Mouse (Mus musculus) spleen, adult 18-20 months (tissue): Measurements from ENCODE around the gene Gm49340.
A peak's percentile ranks its signal among the peaks of the same experiment; 100 is the strongest.
"Not testable (repeated sequence)": the region's sequence is repeated elsewhere in the genome, so short reads cannot be mapped to it uniquely, and the experiment has no call there.

Source experiments
- DNase-seq, 2 experiments: peaks; one replicate each; pipeline ENCODE4 v3.0.0; 2022; ENCODE audit warnings: mixed read lengths in 2 of 2

Gene Gm49340

DNA sequence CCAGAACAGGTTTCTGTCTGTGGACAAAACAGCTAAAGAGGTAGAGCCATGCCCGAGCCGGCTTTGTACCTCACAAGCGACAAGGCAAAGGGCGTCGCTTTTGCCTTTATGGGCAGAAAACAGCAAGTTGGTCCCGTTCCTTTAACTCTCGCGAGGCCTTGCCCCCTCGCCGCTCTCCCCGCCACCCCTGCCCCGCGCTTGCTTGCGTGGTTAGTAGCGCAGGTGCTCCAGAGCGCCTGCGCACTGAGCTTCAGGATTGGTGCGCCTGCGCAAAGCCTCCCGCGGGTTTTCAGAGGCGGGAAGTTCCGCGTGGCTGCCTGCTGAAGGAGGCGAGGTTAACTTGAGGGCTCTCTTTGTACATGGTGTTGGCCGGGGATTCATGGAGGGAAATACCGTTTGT, at the start of gene Gm49340, which contains the start of the genes Aspa and Spata22:
TSS of gene Gm49340 (plus strand) at position 300 of the 400 bp plus-strand sequence.
TSS of gene Aspa (minus strand) at position 155 of the 400 bp plus-strand sequence.
TSS of gene Spata22 (plus strand) at position 300 of the 400 bp plus-strand sequence.
- DNase-seq = no peak

DNA sequence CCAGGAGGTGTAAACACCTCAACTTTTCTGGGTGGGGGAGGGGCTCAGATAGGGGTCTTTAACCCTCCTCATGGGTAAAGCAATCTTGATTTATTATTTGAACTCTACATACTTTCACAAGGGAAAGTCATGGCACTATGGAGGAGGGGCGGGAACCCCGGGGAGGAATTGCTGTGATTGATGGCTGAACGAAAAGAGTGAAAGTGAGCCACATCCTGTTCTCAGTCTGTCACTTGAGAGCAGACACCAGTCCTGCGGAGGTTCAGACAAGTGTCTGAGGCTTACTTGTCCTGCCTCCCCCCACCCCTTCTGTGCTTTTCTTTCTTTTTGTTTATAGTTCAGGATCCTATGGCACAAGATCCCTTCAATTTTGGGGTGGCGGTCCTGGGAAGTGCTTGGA, 48.8 kb upstream of the Gm49340 start:
- no peak for DNase-seq

DNA sequence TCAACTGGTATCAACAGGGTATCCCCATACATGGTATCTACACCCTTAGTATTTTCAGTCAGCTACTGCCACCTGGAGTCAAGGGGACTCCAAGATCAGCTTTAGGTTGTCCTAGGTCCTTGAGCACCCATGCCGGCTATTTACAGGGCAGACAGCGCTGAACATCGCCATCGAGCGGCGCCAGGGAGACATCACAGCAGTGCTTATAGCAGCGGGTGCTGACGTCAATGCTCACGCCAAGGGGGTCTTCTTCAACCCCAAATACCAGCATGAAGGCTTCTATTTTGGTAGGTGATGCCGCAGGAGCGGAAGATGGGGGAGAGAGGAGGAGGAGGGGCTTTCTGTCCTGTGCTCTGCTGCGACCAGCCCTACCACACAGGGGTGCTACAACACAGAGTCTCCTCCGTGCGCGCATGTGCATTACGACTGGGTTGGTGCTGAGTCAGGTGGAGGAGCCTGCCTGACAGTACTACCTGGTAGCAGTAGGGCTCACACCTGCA, 48.0 kb upstream of the Gm49340 start:
- peak in 1 of 2 experiments; percentile 4 for DNase-seq

DNA sequence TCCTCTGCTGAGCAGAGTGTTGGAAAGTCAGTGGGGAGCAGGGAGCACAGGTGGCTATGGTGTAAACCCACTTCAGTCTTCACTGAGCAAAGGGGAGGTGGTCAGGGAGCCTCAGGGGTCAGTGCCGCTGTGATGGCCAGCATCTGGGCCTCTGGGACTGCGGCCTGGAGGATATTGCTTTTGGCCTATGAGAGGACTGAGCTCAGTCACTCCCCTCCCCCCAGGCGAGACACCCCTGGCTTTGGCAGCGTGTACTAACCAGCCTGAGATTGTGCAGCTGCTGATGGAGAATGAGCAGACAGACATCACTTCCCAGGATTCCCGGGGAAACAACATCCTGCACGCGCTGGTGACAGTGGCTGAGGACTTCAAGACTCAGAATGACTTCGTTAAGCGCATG, 46.2 kb upstream of the Gm49340 start:
- DNase-seq = no peak

DNA sequence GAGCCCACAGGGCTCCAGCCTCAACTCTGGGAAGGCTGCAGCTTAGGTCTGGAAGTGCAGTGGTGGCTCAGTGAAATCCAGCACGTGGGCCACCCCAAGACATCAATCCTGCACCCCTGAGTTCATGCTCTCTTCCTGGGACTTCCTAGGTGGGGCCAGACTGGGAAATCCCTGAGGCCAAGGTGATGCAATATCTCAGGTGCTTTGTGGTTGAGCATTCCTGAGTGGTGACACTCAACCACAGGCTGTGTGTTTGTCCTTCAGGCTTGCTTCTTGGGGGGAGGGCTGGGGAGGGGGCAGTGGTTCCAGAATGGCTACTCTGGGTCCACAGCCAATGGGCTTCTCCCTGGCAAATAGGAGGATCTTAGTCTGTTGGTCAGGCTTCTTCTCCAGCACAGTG, 45.6 kb upstream of the Gm49340 start:
- DNase-seq = no peak

DNA sequence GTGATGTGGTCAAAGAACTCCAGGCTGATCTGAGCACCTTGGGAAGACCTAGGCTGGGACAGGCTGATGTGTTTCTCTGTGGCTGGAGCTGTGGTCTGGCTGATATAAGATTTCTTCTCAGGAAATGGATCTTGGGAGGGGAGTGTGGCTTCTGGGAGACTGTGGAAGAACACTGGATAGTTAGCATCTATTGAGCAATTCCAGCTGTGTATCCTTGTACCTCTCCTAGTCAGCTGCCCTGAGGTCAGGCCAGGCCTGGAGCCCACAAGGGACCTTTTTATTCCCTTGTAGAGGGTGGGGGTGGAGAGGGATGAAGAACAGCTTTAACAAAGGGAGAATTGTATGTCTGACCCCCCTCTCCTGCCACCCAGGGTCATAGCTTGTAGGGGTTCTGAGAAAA, 45.2 kb upstream of the Gm49340 start:
- DNase-seq = no peak

DNA sequence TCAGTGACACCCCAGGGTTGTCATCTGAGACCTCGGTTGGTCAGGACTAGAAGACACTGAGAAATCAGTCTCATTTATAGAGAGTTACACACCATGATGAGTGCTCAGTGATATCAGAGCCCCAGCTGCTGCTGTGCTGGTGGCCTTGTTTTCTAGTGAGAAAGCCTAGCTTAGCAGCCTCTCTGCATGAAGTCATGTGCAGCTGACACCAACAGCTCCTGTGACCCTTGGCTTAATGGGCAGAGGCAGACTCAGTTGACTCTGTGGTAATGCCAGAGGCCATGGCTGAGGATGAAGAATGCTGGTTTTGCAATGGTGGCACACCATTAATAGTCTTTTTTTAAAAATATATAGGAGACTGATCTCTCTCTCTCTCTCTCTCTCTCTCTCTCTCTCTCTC, 39.9 kb upstream of the Gm49340 start:
- no peak for DNase-seq

DNA sequence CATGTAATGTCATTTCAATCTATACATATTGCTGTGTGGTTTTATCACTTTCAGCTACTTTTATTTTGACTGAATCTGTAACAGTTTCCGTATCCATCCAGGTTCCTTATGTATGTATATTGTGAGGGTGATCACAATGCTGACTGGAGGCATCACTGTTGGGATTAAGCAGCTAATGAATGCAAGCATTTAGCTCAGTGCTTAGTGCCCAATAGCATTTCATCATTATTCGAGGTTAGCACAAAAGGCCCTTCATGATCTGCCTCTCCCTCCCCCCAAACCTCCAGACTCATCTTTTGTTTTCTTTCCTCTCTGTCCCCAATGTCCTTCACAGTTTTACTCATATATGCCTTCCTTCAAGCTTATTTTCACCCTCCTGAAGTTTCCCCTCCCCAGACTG, 26.4 kb upstream of the Gm49340 start:
- DNase-seq = no peak

DNA sequence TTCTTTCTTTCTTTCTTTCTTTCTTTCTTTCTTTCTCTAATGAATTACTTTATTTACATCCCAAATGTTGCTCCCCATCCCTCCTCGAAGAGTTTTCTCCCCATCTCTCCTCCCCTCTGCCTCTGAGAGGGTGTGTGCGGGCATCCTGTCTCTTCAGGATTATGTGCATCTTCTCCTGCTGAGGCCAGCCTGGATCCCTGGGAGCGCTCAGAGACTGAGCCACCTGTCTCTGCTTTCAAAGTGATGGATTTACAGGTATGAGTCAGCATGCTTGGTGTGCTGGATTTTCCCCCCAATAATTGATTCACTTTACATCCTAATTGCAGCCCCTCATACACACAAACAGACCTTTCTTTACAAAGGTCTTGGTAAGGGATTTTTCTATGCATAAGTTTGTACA, 13.6 kb upstream of the Gm49340 start:
- no peak for DNase-seq

DNA sequence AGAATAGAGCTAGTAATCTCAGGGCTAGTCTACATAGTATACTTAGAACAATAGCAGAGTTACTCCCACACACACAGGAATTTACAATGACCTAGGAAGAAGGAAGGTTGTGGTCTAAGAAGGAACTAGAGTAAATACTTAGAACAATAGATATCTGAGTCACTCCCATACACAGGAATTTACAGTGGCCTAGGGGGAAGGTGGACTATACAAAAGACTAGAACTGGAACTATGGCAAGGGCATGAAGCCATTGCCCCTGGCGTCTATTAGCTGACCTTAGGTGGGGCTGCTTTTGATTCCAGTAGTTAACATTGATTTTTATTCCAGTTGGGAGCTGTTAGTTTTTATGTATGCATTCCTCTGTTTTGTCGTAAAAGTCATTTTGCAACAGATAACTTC, 11.0 kb upstream of the Gm49340 start:
- not testable (repeated sequence) for DNase-seq

DNA sequence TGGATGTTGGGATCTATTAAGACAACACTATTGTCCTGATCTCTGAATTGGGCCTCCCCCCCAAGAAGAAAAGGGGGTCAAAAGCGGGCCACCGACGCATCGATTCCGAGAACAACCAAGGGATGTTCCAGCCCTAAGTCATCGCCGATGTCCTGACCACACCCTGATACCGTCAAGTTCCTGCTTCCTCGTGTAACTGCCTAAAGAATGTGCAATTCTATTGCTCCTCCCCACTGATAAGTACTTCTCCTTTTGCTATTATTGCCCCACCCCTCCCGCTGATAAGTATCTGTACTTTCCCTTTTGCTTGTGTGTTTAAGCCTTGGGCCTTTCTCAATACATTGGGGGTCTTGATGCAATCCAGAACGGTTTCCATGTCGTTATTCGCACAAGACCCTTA, 8.5 kb upstream of the Gm49340 start:
- not testable (repeated sequence) for DNase-seq

DNA sequence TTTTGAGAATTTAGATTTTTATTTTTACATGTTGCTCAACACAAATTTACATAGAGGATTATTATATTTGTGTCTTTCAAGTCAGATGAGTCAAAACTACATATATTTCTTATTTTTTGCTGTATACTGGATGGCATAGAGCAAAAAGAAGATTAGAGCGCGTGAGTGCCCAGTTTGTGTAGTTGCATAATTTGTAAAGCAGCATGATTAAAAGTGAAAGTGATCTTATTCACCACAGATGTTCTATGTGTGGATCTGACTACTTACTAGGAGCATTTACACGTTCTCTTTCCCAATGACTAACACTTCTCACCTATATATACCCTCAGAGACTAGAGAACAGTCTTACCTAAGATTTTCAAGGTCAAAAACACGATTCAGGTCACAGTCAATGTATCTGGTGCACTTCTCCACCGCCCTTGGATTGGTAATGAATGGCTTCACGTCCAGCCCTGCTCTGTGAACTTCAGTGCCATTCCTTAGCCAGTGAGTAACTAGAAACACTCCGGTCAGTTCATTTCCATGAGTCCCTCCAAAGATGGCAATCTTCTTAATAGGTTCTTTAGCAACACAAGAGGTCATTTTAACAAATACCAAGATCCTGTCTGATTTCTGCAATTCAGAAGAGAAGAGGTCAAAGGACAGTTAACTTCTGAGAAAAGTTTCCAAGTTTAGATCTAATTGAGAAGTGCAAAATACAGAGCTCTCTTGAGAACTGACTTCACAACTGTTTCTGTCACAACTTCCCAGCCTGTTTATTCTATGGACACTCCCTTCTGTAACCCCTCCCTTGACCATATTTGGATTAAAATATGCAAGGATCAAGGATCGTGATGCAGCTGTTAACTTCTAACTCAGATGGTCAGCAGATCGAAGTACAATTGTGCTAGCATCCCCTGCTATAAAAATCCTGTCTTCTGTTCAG, 5.4 kb upstream of the Gm49340 start:
- no peak for DNase-seq

DNA sequence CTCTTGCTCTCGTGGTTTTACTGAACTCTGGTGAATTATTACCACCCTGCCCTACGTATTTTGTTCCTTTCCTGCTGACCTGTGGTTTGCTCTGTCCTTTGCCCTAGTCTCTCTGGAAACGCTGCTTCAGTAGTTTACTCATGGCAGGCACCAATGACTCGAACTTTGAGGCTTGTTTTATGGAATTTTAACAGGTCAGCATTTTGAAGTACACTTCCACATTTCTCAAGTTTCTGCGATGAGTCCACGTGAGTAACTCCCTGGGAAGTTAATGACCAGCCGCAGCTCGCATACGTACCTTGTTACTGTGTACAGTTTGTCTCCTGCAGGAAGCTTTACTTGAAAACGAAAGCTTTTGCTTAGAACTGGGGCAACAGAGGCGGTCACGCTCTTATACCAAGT, 3.1 kb upstream of the Gm49340 start:
- no peak for DNase-seq

DNA sequence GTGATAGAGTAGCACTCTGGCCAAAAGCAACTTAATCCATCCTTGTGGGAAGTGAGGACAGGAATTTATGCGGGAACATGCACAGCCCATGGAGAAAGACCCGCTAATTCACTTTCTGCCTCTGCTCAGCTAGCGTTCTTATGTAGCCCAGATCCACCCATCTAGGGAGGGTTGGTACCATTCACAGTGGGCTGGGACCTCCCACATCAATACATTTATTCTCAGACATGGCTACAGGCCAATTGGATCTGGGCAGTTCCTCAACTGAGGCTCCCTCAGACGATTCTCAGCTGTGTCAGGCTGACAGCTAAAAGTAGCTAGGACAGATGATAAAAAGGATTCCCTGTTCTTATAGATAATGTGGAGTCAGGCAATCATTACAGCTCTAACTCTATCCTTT, 2.2 kb upstream of the Gm49340 start:
- DNase-seq = no peak

DNA sequence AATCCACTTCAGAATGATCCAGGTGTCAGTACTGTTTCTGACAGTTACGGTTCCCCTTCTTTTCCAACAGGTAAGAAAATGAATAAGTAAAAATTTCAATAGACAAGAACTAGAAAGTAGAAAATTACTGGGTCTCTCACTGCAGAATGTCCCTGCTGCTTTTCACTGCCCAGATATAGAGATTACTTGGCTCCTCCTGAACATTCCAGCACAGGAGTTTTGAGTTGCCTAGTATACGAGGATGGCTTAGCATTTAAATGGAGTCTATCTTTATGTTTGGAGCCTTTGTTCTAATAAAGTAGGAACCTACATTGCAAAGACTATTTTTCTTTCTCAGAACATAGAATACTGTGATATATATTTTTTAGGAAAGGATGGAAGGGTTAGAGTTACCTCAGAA, 3.8 kb downstream of the Gm49340 start:
- DNase-seq = no peak

DNA sequence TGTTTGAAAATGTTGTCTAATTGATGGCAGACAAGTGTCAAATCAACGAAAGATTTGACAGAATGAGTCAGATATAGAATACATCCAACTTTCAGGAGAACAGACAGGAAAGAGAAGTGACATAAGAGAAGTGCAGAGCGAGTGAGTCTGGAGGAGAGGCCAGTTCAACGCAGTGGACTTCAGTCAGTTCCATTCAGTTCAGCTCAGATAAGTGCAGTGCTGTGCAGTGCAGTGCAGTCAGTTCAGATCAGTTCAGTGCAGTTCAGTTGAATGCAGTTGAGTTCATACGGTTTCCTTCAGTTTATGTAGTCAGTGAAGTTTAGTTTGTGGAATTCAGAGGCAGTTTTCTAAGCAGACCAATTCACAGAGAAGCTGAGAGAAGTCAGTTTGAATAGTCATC, 7.4 kb downstream of the Gm49340 start:
- DNase-seq = no peak

DNA sequence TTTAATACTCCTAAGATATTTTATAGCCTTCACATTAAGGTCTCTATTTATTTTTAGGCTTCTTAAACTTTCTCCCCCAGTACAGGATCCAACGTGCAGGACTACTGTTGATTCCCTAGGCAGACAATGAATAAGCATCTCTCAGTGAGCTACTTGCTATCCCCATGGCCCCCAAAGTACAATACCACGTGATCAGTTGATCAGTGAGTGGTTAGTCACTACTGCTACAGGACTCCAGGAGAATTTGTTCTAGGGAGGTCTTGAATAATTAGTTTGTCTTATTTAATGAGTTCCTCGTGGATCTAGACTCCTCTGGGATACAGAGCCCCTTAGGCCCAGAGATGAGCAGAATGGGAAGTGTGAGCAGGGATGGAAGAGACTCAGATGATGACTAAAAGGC, 20.9 kb downstream of the Gm49340 start, which contains the start of gene Olfr20:
TSS of gene Olfr20 (plus strand) at position 301 of the 400 bp plus-strand sequence.
- no peak for DNase-seq

DNA sequence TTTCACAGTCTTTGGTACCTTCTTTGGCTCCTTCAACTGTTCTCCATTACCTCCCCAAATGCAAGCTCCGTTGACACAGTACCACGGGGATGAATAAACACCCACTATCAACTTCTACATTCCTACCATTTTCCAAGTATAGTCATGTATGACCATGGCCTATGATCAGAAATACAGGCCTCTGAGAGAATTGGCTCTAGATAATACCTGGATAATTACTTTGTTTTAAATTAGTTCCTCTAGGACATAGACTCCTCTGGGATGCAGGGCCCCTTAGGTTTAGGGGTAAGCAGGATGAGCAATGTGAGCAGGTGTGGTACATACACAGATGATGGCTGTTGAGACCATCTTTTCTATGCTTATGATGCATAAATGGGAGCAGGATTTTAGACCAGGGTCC, 41.4 kb downstream of the Gm49340 start, which contains the start of gene Olfr376:
TSS of gene Olfr376 (plus strand) at position 301 of the 400 bp plus-strand sequence.
- DNase-seq = no peak

DNA sequence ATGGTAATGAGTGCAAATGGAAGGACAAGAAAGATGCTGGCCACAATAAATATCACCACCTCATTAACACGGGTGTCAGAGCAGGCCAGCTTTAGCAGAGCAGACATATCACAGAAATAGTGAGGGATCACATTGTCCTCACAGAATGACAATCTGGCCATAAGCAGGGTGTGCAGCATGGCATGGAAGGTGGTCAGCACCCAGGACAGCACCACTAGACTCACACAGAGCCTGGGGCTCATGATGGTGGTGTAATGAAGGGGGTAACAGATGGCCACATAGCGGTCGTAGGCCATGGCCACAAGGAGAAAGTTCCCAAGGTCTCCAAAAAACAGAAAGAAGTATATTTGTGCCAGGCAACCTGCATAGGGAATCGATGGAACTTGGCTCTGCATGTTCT, 65.8 kb downstream of the Gm49340 start:
- no peak for DNase-seq

DNA sequence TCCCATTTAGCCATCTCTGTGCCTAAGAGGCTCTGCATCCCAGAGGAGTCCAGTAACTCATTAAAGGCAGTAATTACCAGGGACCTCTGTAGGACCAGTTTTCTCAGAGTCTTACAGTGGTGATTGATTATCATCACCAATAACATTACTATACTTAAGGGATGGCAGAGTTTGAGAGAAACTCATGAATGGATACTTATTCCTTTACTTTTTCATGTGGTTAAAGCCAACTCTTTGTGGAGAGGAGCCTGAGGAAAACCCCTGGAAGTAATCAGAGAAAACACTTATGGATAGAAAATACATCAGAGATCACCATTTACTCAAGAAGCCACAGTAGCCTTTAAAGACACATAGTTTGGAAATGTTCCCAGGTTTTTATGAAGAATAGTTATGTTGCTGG, 70.0 kb downstream of the Gm49340 start, which contains the start of gene Olfr1:
TSS of gene Olfr1 (minus strand) at position 101 of the 400 bp plus-strand sequence.
- no peak for DNase-seq
